Mouse (Mus musculus): ENCODE measurements around the gene Zfp335. TPM values are rescaled to one million over a fixed set of nuclear protein-coding genes. Genes with fewer than 3 reads are reported as not detected.
"Not testable (repeated sequence)": the region's sequence is repeated elsewhere in the genome, so short reads cannot be mapped to it uniquely, and the experiment has no call there.

Zfp335 gene
- total RNA-seq, 2 experiments from 2014 or later = 16.3 to 25.2 TPM

DNA sequence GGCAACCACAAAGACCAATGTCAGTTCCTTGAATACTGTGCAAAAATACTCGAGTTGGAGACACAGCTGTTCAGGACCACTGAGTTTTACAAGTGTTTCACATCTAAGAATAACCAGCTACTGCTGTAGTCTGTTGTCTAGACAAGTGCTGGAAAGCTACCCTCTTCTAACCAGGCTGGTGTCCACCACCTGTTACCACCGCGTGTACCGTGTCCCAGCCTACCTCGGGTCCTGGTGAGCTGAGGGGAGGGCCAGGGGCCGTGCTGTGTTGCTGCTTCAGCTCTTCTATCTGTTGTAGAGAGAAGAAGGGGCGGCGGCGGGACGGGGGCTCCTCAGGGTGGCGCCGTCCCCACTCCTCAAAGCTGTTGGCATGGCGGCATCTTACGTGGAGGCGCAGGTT lies 12.5 kb downstream of the Zfp335 start:
- ATAC-seq (replicated peaks; ENCODE audit: low FRiP score, poor library complexity, severe bottlenecking) = no peak

GRCm38 (mm10) chr2:164898008-164898407 lies 13.5 kb downstream of the Zfp335 start:
- ATAC-seq (replicated peaks; ENCODE audit: low FRiP score, poor library complexity, severe bottlenecking) = no peak

GRCm38 (mm10) chr2:164895885-164896284 lies 15.7 kb downstream of the Zfp335 start:
- ATAC-seq (replicated peaks; ENCODE audit: low FRiP score, poor library complexity, severe bottlenecking) = no peak

- ATAC-seq (replicated peaks; ENCODE audit: low FRiP score, poor library complexity, severe bottlenecking) = no peak
Measured at GRCm38 (mm10) chr2:164894644-164895043, 16.9 kb downstream of the Zfp335 start.

DNA sequence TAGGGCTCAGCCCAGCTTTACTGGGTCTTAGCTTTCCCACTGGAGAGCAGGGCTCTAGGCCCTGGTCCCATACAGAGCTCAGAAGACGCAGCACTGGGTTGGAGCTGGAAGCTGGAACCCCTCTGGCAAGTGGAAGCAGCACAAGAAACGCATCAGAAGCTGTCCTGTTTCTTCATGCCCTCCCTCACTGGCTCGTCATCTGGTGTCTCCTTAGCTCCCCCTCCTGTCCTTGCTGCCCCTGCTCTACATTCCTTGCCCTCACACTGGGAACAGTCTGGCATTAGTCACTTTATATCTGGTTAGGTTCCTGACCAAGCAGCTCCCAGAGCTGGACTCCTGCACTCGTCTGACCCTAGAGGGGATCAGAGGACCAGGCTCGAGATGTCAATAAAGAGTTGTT lies 17.5 kb downstream of the Zfp335 start:
- no peak for ATAC-seq (replicated peaks; ENCODE audit: low FRiP score, poor library complexity, severe bottlenecking)

GRCm38 (mm10) chr2:164892696-164893216 lies 18.8 kb downstream of the Zfp335 start:
- no peak for ATAC-seq (replicated peaks; ENCODE audit: low FRiP score, poor library complexity, severe bottlenecking)

- ATAC-seq (replicated peaks; ENCODE audit: low FRiP score, poor library complexity, severe bottlenecking) = no peak
Measured at GRCm38 (mm10) chr2:164891908-164892695, 19.5 kb downstream of the Zfp335 start.

GRCm38 (mm10) chr2:164891056-164891834 lies 20.3 kb downstream of the Zfp335 start:
- ATAC-seq (replicated peaks; ENCODE audit: low FRiP score, poor library complexity, severe bottlenecking) = no peak

GRCm38 (mm10) chr2:164890411-164891049 lies 21.0 kb downstream of the Zfp335 start:
- no peak for ATAC-seq (replicated peaks; ENCODE audit: low FRiP score, poor library complexity, severe bottlenecking)

- no peak for ATAC-seq (replicated peaks; ENCODE audit: low FRiP score, poor library complexity, severe bottlenecking)
Measured at GRCm38 (mm10) chr2:164889960-164890359, 21.6 kb downstream of the Zfp335 start.

DNA sequence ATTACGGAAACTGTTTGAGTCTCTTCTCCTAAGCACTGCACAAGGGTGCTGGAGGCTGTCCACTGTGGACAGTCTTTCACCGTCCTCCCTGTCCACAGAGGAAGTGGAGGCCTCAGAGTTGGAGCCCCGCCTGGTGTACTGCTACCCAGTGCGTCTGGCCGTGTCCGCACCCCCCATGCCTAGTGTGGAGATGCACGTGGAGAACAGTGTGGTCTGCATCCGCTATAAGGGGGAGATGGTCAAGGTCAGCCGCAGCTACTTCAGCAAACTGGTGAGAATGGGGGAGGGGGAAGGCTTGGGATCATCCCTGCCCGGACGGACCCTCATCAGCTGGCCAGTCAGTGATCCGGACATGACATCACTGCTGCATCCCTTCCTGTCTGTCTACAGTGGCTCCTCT lies 22.6 kb downstream of the Zfp335 start:
- ATAC-seq (replicated peaks; ENCODE audit: low FRiP score, poor library complexity, severe bottlenecking) = no peak

GRCm38 (mm10) chr2:164886617-164887016 lies 24.9 kb downstream of the Zfp335 start:
- ATAC-seq (replicated peaks; ENCODE audit: low FRiP score, poor library complexity, severe bottlenecking) = no peak

- no peak for ATAC-seq (replicated peaks; ENCODE audit: low FRiP score, poor library complexity, severe bottlenecking)
Measured at GRCm38 (mm10) chr2:164885788-164886187, 25.8 kb downstream of the Zfp335 start.

DNA sequence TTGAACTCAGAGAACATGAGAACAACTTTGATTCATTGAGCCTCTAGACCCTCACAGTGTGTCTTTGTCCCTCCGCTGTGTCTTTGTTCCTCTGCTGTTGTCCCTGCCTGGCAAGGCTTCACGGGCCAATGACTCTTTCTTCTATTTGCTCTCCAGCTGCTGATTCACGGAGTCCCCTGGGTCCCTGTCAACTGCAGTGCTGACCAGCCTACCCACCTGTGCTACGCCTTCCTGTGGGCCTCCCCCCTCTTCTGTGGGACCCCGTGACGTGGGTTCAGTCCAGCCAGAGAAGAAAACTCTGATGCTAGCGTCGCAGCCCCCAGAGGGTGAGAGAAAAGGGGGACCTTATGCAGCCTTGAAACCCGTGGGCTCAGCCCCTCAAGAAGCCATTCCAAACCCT lies 28.9 kb downstream of the Zfp335 start:
- no peak for ATAC-seq (replicated peaks; ENCODE audit: low FRiP score, poor library complexity, severe bottlenecking)

- peak; percentile 84 for ATAC-seq (replicated peaks; ENCODE audit: low FRiP score, poor library complexity, severe bottlenecking)
Measured at GRCm38 (mm10) chr2:164879568-164880277, 31.8 kb downstream of the Zfp335 start.

- peak; percentile 47 for ATAC-seq (replicated peaks; ENCODE audit: low FRiP score, poor library complexity, severe bottlenecking)
Measured at GRCm38 (mm10) chr2:164879228-164879567, 32.4 kb downstream of the Zfp335 start, which contains the start of gene Pcif1. Gene Pcif1, plus strand, starts transcription at chr2:164879304.

- peak; percentile 64 for ATAC-seq (replicated peaks; ENCODE audit: low FRiP score, poor library complexity, severe bottlenecking)
Measured at GRCm38 (mm10) chr2:164878509-164879227, 32.9 kb downstream of the Zfp335 start.

DNA sequence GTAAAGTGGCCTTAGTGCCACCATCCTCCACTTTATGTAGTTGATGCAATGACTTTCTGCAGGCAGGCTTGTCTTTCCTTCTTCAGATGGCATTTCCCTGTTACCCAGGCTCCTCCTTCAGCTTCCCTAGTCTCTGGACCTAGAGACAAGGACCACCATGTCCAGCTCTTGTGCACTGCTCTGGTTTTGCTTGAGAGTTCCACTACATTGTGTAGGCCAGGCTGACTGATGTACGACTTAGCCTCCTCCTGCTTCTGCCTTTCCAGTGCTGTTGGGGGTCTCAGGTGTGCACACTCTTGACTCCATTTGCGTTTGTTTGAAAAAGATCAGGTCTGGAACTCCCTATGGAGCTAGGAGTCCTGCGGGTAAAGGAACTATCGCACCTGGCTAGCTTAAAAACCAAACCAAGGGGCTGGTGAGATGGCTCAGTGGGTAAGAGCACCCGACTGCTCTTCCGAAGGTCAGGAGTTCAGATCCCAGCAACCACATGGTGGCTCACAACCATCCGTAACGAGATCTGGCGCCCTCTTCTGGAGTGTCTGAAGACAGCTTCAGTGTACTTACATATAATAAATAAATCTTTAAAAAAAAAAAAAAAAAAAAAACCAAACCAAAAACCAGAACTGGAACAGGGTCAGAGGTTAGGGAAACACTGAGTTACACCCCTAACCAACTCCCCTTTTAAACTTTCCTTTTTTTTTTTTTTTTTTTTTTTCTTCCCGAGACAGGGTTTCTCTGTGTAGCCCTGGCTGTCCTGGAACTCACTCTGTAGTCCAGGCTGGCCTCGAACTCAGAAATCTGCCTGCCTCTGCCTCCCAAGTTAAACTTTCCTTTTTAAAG lies 34.0 kb downstream of the Zfp335 start:
- not testable (repeated sequence) for ATAC-seq (replicated peaks; ENCODE audit: low FRiP score, poor library complexity, severe bottlenecking)

Data from erythroid progenitor cell, adult 5-6 weeks (primary cell).